Mouse (Mus musculus) adrenal gland, postnatal 4 days (tissue): Measurements from ENCODE around the gene Nr1h4. TPM values are rescaled to one million over a fixed set of nuclear protein-coding genes. Genes with fewer than 3 reads are reported as not detected.
A peak's percentile ranks its signal among the peaks of the same experiment; 100 is the strongest.

Experiments
- DNase-seq, 2 experiments: peaks; one replicate each; pipeline ENCODE4 v3.0.0; 2021 to 2022; ENCODE audit warnings: low spot score in 2 of 2, mixed read lengths in 2 of 2
- total RNA-seq, 2 experiments: library from RNA; stranded (reverse); gene quantifications; 2 replicates each; pipeline ENCODE4 v1.2.3; 2021

The Nr1h4 gene
- total RNA-seq, 2 experiments from 2014 or later: 21.0 to 27.0 TPM

DNA sequence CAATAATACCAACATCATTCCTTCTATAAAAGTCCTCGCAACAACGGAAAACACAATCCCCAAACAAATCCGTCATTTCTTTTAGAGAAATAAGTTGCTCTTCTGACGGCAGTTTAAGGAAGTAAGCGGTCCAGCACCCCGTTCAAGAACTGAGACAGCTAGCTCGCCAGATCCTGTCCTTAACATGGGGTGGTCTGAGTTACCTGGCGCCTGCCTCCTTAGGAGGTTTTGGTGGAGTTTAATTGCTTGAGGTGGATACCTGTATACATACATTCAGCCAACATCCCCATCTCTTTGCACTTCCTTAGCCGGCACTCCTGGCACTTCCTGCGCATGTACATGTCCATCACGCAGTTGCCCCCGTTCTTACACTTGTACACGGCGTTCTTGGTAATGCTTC lies 50.3 kb downstream of the Nr1h4 start:
- DNase-seq: no peak

DNA sequence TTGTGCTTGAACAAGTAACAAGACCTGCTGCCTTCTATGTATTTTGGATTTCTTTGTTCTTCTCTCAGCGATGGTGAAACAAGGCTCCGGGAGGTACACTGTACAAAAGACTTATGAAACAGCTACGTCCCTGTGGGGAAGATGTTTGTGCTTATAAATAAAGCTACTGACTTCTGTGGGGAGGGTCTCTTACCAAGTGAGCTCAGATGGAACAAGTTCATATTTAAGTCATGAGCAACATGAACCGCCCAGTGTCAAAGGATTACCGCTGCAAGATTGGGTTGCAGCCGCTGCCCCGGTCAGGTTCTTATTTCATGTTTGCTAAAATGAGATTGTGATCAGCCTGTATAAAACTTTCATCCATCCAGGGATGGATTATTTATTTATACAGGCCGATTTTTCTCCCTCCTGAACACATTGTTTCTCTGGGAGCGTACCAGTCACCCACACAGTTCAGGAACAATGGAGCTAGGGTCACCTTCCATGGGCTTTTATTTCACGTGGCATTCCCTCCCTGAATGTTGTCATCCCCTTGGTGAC lies 51.2 kb downstream of the Nr1h4 start:
- no peak for DNase-seq

DNA sequence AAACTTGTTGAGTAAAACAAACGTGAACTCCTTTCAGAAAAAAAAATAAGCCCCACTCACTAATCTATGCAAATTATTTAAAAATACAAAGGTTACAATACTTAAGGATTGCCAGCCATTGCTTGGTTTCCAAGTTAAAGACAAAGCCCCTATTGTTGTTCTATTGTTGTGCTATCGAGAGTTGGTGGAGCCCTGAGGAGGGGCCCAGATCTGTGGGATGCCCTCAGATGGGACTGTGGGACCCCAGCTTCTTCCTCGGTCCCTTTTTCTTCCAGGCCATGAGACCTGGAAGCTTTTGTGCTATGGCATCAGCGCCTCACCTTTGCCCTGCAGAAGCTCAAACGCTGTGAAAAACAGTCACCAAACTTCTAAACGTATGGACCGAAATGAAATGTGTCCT lies 51.7 kb downstream of the Nr1h4 start:
- no peak for DNase-seq

DNA sequence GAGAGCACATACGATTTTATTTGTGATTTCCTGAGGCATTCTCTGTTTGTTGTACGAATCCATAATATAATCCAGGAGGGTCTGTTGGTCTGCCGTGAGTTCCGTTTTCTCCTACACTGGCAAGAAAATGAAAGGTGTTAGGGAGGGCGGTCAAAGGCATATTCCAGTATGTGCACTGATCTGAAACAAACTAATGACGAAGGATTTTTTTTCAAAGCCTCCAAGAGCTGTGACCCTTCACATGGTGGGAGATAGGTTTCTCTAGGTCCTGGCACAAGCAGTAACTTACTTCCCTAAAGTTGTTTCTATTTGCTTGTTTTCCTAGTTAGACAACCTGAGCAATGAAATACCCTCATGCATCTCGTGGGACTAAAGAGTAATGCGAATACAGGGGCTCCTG lies 54.6 kb downstream of the Nr1h4 start:
- no peak for DNase-seq

DNA sequence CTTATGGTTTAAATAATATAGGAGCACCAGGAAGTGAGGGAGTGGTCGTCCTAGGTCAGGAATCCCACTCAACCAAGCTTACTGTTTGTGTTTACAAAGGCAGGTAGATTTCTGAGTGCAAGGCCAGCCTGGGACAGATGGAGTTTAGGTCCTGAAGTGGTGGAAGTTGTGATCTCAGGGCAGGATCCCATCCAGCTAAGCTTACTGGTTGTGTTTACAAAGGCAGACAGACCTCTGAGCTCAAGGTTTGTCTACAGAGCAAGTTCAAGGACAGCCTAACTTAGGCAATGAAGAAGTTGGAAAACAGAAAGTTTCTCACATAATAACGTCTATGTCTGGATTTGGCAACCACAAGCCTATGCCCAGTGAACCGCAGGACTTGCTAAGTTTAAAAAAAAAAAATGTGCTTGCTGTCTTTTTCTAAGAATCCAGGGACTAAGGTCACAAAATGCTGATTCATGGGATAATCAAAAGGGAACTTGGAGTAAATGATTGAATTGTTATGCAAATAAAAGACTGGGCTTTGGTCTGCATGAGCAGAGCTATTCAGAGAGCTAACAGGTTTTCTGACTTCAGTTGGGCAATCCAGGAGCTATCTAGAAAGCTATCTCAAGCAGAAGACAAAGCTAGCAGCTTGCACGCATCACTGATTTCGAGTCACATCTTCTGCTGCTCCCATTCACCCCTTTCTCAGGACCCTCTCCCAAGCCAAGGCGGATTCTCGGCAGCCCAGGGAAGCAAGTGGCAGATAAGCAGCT lies 62.6 kb downstream of the Nr1h4 start:
- DNase-seq: no peak

GRCm38 (mm10) chr10:89464760-89465405 lies 68.5 kb downstream of the Nr1h4 start:
- no peak for DNase-seq

GRCm38 (mm10) chr10:89462890-89463289 lies 70.5 kb downstream of the Nr1h4 start:
- DNase-seq: no peak

DNA sequence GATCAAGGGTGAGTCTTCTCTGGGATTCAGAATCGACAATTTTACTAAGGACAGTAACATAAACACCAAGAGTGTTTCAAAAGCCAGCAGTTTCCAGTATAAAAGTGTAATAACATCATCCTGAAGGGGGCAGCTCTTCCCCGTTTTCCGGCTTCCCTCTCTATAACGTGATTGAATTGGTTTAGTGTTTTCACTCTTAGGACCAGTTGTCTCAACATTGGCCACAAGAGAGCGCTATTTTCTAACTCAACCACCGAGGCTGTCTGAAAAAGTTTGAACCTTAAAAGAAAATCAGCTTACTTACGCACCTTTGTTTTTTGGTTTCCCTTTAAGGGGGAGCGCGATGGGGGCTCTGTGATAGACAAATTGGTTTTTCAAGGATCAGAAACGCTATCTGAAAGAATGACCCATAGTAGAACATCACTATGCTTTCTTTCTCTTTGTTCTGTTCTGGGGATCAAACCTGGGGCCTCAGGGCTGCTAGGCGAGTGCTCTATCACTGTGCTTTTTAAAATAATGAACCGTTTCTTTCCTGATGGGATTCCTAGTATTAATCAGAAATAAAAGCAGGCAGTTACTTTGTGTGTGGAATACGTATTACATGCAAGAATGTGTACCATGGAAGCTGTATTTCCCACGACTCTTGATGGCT lies 71.4 kb downstream of the Nr1h4 start:
- DNase-seq: peak in 1 of 2 experiments; percentile 59

DNA sequence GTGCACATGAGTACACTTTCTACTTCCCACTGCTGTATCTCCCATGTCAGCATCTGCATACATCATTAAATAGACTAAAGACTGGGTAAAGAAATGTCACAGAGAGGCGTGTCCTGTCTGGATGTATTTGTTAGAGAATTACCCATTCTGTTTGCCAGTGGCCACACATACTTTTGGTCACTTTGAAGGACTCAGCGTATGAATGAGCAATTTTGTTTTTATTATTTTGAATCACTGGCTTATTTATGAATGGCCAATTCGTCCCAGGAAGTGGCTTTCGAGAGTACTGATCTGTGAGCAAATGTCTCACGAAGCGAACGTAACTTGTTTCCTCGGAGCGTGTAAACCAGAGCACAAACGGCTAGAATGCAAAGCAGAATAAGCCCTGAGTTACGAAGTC lies 72.4 kb downstream of the Nr1h4 start:
- DNase-seq: no peak

DNA sequence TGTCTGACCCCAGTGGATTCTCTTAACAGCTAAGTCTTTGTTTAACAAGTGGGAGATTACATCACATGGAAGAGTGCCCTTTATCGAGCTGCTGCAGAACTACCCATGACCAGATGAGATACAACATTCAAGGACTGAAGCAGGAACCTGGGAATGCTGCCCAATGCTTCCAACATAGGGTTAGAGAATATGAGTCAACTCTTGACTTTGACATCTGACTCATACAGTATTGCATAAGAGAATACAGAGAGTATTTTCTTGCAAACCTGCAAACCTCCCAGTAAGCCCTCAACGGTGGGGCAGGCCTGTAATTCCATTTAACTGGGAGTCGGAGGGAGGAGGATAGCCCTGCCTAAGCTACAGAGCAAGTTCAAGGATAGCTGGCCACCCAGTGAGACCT lies 74.6 kb downstream of the Nr1h4 start:
- DNase-seq: peak in 1 of 2 experiments; percentile 19

DNA sequence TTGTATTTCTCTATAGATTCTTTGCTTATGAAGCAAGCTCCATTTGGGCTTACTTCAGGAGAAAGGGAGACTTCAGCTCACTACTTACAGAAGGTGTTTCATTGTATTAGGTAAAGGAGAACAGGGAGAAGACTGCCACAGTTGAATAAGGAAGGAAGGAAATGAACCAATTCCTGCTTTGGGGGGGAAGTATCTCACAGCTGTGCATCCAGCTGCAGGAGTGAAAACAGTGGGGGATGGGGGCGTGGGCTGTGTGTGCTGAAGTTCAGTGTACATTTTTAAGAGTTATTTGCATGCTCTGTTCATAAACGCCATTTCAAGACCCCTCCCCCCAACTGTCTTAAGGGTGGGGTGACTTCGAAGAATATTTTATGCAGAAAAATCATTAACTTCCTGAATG lies 79.6 kb downstream of the Nr1h4 start:
- DNase-seq: no peak

DNA sequence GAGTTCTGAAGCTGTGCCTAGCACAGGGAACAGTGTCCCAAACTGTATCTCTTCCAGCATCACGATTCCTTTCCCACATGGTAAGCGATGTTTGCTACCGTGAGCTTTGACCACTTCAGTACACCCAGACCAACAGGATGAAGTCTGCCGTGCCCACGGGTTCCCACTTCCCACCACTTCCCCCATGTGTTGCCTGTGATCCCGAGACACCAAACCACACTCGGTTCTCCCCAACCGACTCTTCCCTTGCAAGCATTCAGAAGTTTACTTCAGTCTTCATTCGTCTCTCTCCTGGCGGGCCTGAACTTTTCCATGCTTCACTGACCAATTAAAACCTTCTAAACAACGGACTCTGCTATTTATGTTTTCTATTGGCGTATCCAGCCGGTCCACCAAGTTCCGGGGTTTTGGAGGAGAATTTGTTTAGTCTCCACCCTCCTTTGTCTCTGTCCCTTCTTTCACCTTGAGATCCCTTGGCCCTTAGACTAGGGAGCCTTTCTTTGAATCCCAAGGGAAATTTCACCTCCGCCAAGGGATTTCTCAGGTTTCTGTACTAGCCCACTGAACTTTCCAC lies 80.2 kb downstream of the Nr1h4 start:
- DNase-seq: no peak

GRCm38 (mm10) chr10:89450411-89450810 lies 83.0 kb downstream of the Nr1h4 start:
- DNase-seq: no peak

DNA sequence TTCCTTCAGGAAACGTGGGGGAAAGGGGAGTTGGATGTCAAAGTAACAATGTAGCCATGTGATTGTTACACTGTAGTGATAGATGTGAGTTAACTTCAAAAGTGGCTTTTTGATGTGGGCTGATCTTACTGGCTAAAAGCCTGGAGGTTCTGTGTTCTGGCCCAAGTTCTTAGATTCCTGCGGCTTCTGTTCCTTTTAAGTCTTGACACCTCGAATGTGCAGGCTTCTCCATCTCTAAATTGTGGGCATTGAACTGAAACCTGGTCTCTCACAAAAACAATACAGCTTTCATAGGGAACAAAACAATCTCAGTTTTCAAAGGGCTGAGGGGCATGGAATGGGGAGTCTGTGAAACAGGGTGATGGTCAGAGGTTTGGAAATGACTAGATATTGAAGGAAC lies 89.0 kb downstream of the Nr1h4 start:
- DNase-seq: no peak

DNA sequence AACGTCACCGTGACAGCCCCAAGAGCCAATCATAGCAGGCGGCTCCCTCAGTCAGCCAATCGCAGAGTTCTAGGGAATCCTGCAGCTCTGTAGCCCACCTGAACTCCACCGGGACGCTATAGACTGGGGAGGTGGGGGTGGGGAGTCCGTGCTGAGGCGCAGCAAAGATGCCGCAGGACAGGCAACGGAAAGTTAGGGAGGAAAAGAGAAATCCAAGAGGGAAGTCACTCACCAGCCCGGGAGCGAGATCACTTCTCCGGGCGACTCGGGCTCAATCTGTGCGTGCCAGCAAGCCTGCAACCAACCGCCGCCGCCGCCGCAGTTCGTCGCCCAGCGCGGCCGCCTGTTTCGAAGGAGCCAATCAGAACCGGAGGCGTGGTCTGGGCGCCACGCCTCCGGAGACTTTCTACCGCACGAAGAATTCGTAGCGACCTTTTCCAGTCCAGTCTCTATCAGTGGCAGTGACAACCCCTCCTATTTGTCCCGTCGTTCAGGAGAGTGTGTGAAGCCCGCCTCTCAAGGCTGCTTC lies 89.7 kb downstream of the Nr1h4 start, which contains the start of gene Gas2l3:
TSS of gene Gas2l3 (minus strand) at position 345 of the 529 bp plus-strand sequence.
- peak; percentile 59 to 62 for DNase-seq

- no peak for DNase-seq
Observed at GRCm38 (mm10) chr10:89443115-89443622, 90.2 kb downstream of the Nr1h4 start.

GRCm38 (mm10) chr10:89442640-89443039 lies 90.7 kb downstream of the Nr1h4 start:
- DNase-seq: no peak

DNA sequence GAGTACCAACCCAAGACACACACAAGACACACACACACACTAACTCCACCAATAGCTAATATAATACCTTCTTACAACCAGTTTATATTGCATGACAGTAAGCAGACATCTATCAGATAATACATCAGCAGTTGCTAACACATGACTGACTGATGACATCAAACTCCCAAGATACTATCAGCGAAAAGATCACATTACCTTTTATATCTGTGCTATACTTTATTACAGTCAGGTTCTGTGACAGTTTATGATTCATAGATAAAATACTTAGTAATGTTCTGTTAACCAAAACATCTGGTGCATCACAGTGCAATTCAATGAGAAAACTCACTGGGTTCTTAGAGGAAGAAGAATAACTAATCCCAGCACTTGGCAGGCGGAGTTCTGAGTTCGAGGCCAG lies 91.4 kb downstream of the Nr1h4 start:
- no peak for DNase-seq

DNA sequence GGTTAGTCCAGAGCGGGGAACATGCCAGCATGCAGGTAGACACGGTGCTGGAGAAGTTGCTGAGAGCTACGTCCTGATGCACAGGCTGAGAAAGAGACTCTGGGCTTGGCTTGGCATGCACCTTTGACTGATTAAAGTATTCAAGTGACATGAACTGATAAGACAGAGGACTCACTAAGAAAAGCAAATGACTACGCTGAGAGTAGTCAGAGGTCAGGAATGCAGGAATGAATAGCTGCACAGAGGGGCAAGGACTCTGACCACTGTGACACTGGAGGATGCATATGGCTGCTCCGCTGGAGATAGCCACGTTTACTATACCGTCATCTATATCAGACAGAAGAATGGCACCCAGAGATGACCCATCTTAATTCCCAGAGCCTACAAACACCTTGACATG lies 94.0 kb downstream of the Nr1h4 start:
- DNase-seq: no peak

DNA sequence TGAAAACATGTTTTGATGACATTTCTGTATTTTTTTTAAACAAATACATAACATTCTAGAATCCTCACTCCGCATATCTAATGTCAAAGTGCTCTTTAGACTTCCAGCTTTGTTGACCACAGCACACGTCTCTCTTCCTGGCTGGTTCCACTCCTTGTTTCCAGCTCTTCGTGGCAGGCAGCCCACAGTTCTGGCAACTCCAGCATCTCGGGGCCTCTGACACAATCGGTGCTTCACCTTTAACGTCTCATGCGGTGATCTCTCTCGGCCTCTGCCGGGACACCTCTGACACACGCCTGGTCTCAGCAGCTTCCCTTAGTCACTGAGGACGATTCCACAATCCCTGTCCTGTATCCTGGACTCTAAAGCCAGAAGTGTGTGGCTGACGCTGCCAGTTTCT lies 95.4 kb downstream of the Nr1h4 start:
- no peak for DNase-seq

- DNase-seq: no peak
Observed at GRCm38 (mm10) chr10:89437472-89437871, 95.9 kb downstream of the Nr1h4 start.
